Mouse (Mus musculus) brain, embryonic 14.5 days (tissue): ENCODE results near the gene Pax5.

Experiments
- CTCF ChIP-seq: fragments of 200-500 bp; IDR thresholded peaks from 2 replicates; pipeline ENCODE4 v1.5.1; 2012; ENCODE audit warnings: inconsistent platforms, mild to moderate bottlenecking, moderate library complexity, borderline replicate concordance; ENCODE audit not compliant: insufficient read depth, insufficient read length; ENCODE audit errors: extremely low read depth
- POLR2A ChIP-seq: fragments of 200-500 bp; IDR thresholded peaks from 2 replicates; pipeline ENCODE4 v1.6.1; 2012; ENCODE audit warnings: mild to moderate bottlenecking, inconsistent platforms, borderline replicate concordance; ENCODE audit not compliant: poor library complexity, insufficient read depth, insufficient read length, severe bottlenecking; ENCODE audit errors: extremely low read depth

DNA sequence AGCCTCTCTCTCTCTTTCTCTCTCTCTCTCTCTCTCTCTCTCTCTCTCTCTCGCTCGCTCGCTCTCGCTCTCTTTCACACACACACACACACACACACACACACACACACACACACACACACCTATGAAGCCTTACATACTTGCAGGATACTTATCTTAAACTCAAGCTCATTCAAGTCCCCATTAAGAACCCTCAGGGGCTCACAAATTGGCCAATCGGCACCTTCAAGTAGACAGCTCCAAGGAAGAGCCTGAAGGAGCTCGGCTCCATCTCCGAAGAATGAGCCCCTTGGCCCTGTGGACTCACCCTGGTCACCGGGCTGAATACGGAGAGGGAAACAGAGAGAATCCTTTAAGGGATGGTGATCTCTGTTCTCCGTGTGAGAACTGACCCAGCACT is 141.1 kb downstream of the Pax5 start:
- no peak for TF ChIP-seq POLR2A
- no peak for TF ChIP-seq CTCF
